Mouse (Mus musculus): ENCODE results near the gene Gm6583. TPM values are rescaled to one million over a fixed set of nuclear protein-coding genes. Genes with fewer than 3 reads are reported as not detected.
A peak's percentile ranks its signal among the peaks of the same experiment; 100 is the strongest.
"Not testable (repeated sequence)": the region's sequence is repeated elsewhere in the genome, so short reads cannot be mapped to it uniquely, and the experiment has no call there.

Gm6583 gene
- total RNA-seq, 2 experiments from 2014 or later = 0.23 TPM; not detected in 1

DNA sequence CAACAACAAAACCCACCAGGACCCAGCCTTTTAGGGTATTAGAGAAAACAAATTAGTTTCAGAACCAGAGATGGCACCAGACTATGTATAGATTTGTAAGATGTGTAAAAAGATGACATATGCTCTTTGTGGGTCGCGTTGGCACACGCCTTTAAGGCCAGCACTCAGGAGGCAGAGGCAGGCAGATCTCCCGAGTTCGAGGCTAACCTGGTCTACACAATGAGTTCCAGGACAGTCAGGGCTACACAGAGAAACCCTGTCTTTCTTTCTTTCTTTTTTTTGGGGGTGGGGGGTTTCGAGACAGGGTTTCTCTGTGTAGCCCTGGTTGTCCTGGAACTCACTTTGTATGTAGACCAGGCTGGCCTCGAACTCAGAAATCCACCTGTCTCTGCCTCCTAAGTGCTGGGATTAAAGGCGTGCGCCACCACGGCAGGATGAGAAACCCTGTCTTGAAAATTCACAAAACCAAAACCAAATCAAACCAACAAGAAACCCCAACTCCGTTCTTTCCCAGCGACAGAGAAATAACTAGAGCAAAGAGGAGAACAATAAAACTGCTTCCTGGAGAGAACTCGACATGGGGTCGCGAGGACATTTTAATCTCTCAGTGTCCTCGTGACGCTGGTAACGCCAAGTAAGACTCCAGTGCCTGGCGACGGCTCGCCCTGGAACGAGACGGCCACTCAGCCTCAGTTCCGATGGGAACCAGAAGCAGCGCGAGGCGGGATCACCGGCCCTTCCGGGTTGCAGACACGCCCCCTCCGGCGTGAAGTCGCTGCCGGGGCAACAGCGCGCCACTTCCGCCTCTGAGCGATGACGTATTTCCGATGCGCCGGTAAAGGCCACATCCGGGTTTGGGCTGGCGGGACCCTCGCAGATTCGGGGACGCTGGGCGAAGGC is 30.0 kb downstream of the Gm6583 start, which contains the start of gene Tfip11:
Gene Tfip11 (plus strand): TSS at position 813 of the 900 bp plus-strand sequence.
- DNase-seq (ENCODE audit: low spot score in 2 of 2) = peak; percentile 93 to 95

DNA sequence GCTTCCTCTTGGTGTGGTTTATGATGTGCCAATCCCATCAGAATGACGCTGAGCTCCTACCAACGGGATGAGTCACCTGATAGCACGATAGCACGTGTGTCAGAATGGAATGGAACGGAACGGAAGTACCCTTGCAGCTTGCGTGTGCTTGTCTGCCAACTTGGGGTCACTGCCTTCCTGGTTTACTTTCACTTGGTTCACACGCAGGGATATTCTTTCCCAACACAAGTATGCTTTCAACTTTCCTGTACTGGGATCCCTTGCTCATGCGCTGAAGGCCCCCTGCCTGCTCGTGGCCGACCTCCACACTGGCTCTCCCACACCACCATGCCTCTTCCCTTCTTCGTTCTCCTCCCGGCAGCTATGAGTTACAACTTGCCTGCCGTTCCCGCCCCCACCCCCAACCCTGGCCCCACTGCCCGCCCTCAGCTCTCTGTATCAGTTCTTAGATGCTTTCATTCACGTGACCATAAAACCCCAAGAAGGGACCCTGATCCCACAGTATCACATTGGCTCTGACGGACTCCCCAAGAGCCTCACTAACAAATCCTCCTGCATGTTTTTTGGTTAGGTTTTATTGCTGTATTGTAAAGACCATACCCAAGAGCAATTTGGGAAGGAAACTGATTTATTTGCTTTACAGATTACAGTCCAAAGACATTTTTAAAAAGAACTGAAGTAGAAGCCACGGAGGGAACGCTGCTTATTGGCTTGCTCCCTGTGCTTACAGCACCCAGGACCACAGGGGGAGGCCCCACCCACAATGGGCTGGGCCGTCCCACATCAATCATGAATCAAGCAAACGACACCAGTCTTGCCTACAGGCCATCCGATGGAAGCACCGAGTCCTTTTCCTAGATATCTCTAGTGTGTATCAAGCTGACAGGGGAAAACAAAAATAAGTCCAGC is 30.9 kb downstream of the Gm6583 start:
- no peak for DNase-seq (ENCODE audit: low spot score in 2 of 2)

DNA sequence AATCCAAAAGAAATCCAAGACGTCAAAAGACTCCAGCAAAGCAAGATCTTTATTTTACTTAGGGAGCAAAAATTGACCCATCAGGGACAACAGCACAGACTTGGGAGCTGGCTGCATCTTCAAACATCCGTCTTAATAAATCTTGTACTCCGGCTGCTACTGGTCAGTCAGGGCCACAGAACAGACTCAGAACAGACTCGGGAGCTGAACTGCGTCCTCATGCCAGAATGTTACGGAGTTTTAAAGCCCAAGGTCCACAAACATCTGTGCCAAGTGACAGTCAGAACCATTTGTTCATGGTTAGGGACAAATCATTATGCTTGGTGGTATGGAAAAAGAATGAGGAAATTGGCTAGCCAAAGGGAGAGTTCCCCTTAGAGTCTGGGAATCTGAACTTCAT is 32.6 kb downstream of the Gm6583 start:
- no peak for DNase-seq (ENCODE audit: low spot score in 2 of 2)

DNA sequence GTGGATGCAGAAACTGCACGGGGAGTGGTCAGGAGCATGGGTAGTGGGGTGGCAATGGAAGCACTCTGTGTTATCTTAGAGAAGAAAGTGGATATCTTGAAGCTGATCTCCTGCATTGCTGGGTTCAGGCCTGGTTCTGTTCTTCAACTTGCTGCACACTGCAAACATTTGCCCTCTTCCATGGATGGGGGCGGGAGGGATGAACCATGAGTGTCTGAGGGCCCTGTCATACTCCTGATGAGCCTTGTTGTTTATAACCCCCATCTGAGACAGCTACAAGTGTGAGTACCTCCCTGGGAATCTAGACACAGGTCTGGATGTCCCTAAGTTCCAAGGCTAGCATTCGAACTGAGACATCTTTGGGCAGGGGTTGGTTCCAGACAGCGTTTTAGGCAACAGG is 34.5 kb downstream of the Gm6583 start:
- no peak for DNase-seq (ENCODE audit: low spot score in 2 of 2)

DNA sequence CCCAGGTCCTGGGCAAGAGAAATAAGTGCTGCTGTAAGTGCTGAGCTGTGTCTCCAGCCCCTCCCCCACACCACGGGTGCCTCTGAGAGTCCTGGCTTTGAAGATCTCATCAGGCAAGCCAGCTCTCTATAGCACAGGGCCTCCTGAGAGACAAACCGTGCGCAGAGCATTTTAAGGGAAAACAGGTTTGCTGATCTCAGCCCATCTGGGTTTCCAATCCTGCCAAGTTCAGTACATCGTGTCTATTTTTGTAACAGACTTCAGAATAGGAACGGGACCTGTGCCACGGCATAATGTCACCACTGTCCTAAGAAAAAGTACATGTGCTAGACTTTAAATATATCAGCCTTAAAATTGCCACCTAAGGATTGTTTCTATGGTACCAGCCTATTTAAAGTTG is 34.9 kb downstream of the Gm6583 start:
- DNase-seq (ENCODE audit: low spot score in 2 of 2) = no peak

DNA sequence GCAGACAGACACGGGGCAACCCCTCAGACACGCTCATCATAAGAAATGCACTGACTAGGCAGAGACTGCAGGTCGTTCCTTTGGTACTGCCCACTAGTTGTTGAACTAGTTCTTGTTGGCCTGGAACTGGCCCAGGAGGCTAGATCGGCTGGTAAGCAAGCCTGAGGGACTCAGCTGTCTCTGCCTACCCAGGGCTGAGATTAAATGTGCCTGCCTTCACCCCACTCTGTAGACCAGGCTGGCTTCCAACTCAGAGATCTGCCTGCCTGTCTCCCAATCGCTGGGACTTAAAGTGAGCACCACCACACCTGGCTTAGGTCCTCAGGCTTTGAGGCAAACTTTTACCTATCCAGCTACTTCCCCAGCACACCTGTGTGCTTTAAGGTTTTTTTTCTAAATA is 35.5 kb downstream of the Gm6583 start:
- no peak for DNase-seq (ENCODE audit: low spot score in 2 of 2)

DNA sequence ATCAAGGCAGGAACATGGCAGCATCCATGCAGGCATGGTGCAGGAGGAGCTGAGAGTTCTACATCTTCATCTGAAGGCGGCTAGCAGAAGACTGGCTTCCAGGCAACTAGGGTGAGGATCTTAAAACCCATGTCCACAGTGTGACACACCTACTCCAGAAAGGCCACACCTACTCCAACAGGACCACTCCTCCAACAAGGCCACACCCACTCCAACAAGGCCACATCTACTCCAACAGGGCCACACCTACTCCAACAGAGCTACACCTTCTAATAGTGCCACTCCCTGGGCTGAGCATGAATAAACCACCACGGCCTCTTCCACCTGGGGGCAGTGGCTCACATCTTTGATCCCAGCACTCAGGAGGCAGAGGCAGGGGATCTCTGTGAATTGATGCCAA is 36.5 kb downstream of the Gm6583 start:
- DNase-seq (ENCODE audit: low spot score in 2 of 2) = not testable (repeated sequence)

DNA sequence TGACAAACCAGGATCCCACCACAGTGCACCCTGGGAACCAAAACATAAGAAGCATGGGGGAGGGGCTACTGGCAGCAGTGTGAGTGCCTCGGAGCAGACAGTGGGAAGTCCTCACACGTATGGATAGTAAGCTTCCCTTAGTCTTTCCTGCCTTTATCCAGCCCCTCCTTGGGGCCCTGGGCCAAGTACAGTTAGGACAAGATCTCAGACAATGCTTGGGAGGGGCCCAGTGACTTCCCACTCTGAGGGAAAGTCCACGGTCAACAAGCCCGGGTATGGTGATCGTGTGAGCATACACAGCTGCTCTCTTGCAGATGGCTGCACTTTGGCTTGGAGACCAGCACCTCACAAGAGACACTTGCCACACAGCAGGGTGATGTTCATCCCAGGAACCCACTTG is 38.5 kb downstream of the Gm6583 start:
- no peak for DNase-seq (ENCODE audit: low spot score in 2 of 2)

DNA sequence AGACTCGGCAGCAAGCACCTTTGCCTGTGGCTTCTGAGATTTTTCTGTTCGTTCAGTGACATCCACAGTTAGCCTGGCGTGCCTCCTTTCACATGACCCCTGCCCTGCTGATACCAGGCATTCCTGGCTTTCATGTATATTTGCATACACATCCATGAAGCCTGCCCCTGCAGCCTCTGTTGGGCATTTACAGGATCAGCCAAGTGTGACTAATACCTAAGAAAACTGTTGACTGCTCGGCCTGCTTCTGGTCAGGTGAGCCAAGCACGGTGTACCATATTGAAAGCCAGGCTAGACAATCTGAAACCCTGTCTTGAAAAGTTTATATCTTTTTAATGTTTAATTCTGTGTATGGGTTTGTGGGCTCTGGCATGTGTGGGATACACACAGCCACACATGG is 39.4 kb downstream of the Gm6583 start:
- DNase-seq (ENCODE audit: low spot score in 2 of 2) = no peak

DNA sequence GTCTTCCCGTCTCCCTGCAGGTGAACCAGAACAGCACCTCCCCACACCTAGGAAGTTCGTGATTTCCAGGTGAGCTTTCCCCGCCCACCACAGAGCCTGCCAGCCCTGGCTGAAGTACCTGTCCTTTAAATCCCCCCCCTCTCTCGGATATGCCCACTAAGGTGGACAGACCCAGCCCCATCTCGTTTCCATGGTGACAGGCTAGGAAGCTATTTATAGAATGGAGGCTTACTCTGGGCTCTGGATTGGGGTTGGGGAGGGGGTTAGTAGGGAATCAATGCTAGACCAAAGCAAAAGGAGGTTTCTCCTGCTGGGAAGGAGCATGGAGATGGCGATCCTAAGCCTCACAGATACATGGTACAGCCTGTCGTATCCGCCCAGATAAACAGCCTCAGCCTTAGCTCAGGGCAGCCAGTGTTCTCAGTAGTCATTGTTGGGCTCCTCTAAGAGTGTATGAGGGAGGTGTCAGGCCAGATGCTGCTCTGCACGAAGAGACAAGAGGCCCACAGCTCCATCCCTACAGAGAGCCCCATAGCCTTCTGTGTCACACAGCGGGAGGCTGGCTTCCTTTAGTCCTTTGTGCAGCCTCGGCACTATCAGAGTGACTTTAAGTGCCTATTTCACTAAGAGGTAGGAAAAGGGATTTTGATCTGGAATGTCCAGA is 42.5 kb downstream of the Gm6583 start:
- DNase-seq (ENCODE audit: low spot score in 2 of 2) = no peak

DNA sequence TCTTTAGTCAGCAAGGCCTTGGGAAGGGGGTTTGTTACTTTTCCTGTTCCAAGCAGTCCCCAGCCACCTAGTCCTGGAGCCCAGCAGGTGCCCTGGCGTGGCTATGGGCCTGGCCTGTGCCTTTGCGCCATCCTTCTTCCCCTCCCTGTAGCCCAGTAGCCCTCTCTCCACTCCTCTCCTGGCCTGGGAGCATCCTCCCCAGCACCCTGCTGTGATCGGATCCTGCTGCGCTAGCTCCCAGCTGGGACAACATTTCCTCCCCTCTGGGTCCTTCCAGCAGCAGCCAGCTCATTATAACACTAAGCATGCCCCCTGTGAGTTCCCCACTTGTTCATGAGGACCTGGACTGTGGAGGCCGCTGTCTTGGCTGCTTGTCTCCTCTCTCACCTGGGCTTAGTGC is 50.0 kb downstream of the Gm6583 start:
- DNase-seq (ENCODE audit: low spot score in 2 of 2) = no peak

Other genes with a start within 250 kb of the Gm6583 start
- 1 to 10 TPM; 3.8 to 4.2 TPM for gene Cryba4, start 103.5 kb downstream of the Gm6583 start, total RNA-seq (2021)
- gene Crybb1, start 100.2 kb downstream of the Gm6583 start, total RNA-seq (2021) = 1 to 10 TPM; 2.0 to 3.0 TPM
- 100 to 1,000 TPM; 135 to 140 TPM for gene Tpst2, start 79.3 kb downstream of the Gm6583 start, total RNA-seq (2021)
- gene Tfip11, start 29.7 kb downstream of the Gm6583 start, total RNA-seq (2021) = 10 to 100 TPM; 35.9 to 43.0 TPM
- gene Srrd, start 13.0 kb downstream of the Gm6583 start, total RNA-seq (2021) = 10 to 100 TPM; 21.4 to 28.4 TPM
- 10 to 100 TPM; 32.8 to 37.2 TPM for gene Hps4, start 12.9 kb downstream of the Gm6583 start, total RNA-seq (2021)
- gene Asphd2, start 38.8 kb upstream of the Gm6583 start, total RNA-seq (2021) = 1 to 10 TPM; 9.5 to 9.9 TPM
- gene Gm6588, start 93.4 kb upstream of the Gm6583 start, total RNA-seq (2021) = not detected
- 1 to 10 TPM; 7.6 to 8.7 TPM for gene Sez6l, start 221.2 kb upstream of the Gm6583 start, total RNA-seq (2021)

All from adrenal gland, postnatal 4 days (tissue).